Mouse (Mus musculus) fibroblast of lung, adult 2 months (primary cell): ENCODE data around the gene Nol3.
"Not testable (repeated sequence)": the region's sequence is repeated elsewhere in the genome, so short reads cannot be mapped to it uniquely, and the experiment has no call there.

Experiments used
- DNase-seq: peaks from one replicate; pipeline ENCODE4 v3.0.0-alpha.2; 2011; ENCODE audit warnings: low read depth

The Nol3 gene

DNA sequence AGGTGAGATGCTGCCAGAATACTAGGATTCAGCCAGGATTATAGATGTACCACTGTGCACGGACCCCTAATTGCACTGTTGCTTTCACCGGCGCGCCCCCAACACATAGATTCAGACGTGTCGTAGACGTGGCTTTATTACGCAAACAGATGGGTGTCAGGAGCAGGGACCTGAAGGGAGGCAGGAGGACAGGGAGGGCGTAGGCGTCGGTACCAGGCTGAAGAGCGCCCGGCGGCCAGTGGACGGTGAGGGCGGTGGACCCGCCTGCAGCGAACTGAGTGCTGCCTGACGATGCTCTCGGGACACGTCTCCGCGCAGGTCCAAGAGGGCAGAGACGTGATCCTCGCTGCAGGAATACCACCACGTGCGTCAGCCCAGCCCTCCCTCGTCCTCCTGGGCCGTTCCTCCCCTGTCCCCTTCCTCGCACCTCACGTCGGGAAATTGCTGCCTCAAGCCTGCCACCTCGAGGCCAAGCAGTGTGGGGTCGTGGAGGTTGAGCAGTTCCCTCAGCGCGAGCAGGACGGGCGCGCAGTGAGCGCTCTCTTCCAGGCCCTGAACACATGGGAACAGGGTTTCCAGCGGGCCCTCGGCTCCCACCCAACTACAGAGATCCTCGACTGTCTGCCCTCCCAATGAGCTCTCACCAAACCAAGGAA is 14.0 kb downstream of the Nol3 start, which contains the start of gene 4931428F04Rik:
TSS of gene 4931428F04Rik (minus strand) at position 60 of the 656 bp plus-strand sequence.
- DNase-seq: no peak

DNA sequence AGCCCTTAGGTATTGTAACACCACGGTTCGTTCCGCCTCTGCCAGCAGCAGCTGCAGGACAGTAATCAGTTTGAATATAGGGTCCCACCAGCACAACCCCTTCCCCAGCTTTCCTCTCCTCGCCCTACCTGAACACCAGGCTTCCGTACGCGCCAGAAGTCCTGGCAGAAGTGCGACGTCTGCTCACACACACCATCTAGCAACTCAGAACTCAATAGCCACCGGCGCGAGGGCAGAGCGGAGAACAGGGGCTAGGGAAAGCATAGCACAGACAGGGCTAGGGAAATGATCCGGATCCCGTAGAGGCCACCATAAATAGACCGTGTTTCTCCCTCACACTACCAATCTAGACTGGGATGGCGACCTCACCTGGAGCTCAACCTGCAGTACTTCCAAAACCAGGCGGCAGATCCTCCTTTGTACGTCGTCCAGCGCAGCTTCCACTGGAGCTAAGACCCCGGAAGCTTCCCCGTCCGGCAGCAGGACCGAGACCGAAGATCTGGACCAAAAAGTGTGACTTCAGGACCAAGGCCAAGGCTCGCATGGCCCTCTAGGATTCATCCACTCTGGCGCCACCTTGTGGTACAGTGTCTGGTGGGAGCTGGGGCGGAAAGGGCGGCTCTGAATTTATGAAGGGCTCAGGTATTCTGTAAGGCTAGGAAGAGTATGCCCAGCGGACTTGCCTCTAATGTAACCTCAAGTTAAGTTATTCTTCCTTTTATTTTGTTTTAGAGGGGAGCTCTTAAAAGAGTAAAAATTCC is 14.8 kb downstream of the Nol3 start:
- DNase-seq: no peak

DNA sequence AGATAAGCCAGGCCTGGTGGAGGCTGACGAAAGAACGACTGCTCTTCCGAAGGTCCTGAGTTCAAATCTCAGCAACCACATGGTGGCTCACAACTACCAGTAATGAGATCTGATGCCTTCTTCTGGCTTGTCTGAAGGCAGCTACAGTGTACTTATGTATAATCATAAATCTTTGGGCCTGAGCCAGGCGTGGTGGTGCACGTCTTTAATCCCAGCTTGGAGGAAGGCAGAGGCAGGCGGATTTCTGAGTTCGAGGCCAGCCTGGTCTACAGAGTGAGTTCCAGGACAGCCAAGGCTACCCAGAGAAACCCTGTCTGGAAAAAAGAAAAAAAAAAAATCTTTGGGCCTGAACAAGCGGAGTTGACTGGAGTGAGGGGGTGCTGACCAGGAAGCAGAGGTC is 15.4 kb downstream of the Nol3 start:
- not testable (repeated sequence) for DNase-seq

DNA sequence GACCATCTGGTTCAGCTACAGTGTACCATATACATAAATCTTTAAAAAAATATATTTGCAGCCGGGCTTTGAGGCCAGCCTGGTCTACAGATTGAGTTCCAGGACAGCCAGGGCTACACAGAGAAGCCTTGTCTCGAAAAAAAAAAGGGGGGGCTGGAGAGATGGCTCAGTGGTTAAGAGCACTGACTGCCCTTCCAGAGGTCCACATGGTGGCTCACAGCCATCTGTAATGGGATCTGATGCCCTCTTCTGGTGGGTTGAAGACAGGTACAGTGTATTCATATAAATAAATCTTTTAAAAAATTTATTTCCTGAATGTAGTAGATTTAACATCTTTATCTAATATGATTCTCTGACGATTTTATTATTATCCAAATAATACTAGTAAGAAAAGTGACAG is 15.9 kb downstream of the Nol3 start:
- not testable (repeated sequence) for DNase-seq

DNA sequence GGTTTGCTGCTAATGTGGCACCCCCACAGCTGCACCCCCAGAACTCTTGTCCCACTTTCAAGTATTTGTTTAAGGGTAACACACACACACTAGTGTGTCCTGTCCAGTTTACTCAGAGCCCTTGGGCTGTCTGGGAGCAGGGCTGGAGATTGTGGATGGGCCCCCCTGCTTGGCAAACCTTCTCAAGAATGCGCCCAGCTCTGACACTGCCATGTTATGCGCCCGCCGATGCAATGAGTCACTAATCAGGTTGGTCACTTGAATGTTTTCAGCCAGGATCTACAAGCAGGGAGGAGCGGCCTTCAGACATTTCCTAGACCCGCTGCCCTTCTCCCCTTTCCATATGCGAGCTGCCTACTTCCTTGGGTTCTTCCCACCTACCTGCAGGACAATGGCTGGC is 16.5 kb downstream of the Nol3 start:
- DNase-seq: no peak

DNA sequence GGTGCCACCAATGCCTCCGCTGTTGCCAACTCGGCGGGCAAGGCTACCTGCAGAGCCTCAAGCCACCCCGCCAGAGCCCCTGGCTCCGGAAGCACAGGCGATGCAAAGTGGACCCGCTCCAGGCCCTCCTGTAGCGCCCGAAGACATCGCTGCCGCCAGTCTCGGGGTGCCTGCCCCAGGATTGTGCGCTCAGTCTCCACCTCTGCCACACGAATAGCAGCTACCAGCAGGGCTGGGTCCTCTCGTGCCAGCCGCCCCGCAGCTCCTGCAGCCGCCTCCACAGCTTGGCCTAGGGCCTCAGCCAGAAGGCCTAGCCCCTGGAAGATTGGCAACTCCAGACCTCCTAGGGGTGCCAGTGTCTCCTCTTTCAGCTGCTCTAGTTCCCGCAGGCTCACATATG is 17.5 kb downstream of the Nol3 start:
- no peak for DNase-seq

DNA sequence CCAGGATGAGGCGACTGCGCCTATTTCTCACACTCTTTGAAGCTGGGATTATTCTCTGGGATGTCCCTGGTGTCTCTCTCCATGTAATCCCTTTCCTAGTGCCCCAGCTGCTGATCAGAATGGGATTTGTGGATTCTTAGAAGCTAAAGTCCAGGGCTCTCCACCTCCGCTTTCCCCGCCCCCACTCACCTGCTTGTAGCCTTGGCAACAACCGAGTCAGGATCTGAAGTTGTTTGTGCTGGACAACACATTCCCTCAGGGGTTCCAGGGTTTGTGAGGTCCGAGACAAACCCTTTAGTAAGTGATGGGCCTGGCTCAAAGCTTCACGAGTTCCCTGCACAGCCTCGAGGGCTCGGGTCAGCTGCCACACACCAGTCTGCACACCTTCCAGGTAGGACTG is 18.8 kb downstream of the Nol3 start:
- no peak for DNase-seq

DNA sequence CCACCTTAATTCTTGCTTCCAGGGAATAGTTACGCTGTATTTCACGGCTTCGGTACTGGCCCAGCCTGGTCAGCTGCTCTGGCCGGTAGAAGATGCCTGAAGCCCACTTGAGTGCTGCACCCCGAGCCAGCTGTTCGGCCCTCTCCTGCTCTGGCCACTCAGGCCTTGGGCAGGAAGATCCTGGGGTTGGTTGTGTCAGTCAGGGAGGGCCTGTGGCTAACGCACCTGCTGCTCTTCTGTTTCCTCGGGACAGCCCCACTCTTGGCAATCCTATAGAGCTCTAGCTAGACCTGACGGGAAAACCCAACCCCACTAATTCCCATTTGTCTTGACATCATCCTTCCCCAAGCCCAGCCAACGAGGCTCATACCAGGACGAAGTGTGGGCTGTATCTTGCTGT is 19.3 kb downstream of the Nol3 start:
- no peak for DNase-seq

DNA sequence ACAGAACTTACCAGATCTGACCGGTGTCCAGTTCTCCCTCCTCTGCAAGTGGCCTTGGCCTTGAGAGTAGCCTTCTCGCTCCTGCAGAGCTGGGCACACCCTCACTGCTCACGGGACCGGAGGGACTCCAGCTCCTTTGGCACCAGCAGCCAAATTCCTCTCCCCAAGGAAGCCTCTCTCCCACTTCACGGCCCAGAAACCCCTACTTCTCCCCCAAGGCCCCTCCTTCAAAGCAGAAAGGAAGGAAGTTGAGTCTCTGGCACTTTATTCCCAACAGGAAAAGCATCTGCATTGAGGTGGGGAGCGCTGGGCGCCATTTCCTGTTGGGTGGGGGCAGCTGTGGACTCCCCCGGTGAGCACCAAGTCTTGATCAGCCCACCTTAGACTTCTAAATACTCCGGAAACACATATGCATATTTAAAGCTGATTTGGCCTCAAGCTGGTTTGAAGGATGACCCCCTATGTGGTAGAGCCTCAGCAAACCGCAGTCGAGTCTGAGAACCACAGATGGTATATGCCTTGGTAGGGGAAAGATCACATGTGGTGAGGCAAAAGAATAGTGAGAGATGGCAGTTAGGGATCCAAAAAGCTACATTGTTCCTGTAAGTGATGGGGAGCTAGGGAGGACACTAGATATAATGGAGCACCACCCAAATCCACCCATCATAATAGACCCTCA is 20.1 kb downstream of the Nol3 start, which contains the start of gene Exoc3l:
TSS of gene Exoc3l (minus strand) at position 207 of the 679 bp plus-strand sequence.
- DNase-seq: no peak

DNA sequence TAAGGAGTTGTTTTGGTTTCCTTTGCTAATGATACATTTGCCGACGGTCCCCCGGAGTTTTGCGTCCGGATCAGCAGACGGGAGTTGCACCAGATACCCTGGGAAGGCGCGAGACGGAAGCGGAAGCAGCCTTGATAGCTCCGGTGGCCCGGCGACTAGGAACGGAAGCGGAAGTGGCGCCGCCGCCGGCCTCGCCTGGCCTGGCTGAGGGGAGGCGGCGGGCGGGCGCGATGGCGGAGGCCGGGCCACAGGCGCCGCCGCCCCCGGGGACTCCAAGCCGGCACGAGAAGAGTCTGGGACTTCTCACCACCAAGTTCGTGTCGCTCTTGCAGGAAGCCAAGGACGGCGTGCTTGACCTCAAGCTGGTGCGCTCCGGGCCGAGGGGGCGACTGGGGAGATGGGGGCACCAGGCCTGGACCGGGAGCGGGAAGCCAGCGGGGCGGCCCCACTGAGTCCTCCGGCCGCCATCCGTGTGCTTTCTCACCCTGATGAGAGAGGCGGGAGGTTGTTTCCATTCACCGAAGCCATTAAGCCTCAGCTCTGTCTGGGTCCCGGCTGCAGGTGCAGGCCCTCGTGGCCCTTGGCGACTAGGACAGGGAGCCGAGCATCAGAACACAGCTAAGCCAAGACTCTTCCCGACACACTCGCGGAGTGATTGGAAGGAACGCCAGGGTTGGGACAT is 21.7 kb downstream of the Nol3 start, which contains the start of gene E2f4:
TSS of gene E2f4 (plus strand) at position 153 of the 682 bp plus-strand sequence.
- DNase-seq: peak; percentile 73

DNA sequence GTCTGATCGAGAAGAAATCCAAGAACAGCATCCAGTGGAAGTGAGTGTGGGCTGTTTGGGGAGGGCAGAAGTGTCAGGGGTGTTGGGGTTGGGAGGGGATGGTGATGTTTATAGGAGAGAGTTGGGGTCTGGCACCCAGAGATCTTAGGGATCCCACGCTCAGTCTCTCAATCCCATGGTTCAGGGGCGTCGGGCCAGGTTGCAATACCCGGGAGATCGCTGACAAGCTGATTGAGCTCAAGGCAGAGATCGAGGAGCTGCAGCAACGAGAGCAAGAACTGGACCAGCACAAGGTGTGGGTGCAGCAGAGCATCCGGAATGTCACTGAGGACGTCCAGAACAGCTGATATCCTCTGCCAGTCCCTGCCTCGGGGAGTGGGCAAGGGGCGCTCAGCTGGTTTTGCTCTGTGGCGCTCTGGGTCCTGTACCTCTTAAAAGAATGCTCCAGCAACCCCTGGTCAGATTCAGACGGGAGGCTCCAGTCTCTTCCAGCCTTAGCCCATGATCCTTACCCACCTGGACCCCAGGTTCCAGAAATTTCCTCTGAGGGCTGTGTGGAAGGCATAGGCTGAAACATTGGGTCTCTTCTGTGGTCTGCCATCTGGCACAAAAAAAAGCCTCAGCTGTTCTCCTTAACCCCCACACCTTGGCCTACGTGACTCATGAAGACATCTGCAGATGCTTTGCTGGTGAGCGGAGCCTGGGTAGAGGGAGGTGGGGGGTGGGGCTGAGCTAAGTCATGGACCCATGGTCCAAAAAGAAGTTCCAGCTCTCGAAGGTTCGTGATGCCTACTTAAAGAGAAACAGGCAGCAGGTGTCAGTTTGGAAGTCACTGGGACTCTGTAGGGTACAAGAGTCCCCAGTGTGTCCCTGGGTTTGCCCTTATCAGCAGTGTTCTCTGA is 22.7 kb downstream of the Nol3 start:
- DNase-seq: no peak

DNA sequence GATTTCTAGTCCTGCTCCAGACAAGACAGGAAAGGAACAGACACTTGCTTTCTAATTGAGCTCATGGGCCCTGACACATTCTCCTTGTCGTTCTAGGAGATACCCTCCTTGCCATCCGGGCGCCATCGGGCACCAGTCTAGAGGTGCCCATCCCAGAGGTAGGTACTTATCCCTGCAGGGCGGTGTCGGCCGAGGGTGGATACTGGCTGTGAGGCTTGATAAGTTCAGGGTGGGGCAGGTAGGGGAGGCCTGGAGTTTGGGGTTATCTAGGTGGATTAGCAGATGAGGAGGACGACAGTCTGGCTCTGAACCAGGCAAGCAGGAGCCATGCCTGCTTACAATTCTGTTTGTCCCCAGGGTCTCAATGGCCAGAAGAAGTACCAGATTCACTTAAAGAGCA is 24.0 kb downstream of the Nol3 start:
- no peak for DNase-seq

DNA sequence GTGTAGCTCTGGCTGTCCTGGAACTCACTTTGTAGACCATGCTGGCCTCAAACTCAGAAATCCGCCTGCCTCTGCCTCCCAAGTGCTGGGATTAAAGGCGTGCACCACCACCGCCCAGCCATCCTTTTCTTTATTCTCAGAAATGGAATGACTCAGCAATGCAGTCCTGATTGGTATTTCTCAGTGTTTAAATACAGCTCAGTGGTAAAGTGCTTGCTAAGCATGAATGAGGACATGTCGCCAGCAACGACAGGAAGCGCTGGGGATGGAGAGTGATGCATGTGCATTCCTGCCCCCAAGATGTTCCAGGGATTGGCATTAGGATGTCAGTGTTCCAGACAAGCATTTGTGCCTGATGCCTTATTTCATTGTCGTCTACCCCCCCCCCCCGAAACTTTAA is 27.5 kb downstream of the Nol3 start:
- no peak for DNase-seq

DNA sequence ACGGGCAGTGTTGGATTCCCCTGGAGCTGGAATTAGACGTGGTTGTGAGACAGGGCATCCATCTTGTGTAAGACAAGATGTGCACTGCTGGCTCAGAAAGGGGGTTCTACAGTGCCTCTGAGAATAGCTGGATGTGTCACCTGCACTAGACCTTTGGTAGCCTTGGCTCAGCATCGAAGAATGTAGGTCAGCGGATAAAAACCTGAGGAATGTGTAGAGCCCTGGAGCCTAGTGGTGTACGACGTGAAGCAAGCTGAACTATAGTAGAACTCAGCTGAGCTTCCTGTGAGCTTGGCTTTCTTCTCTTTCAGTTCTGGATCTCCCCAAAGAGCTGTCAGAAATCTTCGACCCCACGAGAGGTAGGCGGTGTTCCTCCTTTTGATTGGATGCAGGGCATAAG is 27.9 kb downstream of the Nol3 start:
- no peak for DNase-seq

DNA sequence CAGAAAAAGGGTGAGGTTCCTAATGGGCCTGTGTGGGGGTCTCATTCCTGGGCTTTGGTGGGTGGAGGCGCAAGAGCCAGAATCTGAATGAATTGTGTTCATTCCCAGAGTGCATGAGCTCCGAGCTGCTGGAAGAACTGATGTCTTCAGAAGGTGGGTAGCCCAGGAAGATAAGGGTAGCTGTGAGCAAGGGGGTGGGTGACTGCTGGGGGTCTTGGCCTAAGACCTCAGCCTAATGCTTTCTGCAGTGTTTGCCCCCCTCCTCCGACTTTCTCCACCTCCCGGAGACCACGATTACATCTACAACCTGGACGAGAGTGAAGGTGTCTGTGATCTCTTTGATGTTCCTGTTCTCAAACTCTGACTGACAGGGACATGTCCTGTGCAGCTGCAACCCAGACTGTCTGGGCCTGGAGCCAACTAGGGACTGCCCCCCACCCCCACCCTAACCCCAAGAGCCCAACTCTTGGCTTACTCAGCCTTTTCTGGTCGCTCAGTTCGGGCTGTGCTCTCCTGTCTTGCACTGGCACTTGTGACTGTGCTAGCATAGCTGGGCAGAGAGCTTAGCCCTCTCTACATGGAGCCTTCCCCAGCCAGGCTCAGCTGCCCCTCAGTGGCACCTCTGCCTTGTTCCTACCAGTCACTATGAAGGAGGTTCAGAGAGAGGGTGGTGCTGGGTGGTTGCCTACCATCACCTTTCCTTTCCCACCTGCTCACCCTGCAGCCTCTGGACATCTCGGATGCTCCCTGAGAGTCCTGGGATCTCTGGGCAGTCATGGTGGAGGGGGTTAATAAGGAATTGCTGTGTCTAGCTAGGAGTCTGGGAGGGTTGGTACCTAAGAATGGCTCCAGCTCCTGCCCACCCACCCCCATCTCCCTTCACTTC is 28.6 kb downstream of the Nol3 start:
- DNase-seq: no peak

DNA sequence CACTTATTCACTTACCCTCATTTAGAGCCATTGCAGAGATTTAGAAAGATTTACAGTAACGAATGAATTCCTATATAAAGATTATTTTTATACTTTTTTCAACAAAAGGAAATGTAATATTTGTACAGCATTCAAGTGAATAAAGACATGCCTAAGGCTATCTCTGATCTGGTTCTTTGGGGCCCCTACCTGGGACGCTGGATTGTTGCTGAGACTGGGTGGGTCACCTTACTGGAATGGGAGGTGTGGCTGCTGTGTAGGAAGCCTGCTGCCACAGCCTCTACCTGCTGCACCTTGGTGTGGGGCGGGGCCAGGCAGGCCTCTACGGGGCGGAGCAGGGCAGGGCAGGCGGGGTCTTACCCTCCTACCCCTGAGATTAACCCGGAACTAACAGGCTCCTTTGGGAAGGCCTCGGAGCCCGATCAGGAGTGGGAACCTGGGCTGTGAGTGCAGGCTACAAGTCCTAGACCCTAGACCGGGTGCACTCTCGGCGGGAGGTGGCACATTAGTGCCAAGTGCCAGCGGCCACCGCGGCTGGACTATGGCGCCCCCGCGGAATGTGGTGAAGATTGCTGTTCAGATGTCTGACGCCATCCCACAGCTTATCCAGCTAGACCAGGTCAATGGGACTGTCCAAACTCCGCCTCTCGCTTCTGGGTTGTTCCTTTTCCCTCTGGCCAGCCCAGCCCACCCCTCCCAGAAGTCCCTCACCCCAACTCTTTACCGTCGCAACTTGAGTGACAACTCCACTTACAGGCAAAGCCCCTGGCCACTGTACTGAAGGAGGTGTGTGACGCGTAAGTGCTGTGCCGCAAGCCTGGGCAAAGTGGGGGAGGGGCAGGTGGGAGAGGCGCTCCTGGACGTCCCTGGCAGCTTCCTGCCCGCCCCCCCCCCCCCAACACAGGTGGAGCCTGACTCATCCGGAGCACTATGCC is 29.5 kb downstream of the Nol3 start, which contains the start of gene Elmo3:
TSS of gene Elmo3 (plus strand) at position 391 of the 935 bp plus-strand sequence.
- DNase-seq: no peak

DNA sequence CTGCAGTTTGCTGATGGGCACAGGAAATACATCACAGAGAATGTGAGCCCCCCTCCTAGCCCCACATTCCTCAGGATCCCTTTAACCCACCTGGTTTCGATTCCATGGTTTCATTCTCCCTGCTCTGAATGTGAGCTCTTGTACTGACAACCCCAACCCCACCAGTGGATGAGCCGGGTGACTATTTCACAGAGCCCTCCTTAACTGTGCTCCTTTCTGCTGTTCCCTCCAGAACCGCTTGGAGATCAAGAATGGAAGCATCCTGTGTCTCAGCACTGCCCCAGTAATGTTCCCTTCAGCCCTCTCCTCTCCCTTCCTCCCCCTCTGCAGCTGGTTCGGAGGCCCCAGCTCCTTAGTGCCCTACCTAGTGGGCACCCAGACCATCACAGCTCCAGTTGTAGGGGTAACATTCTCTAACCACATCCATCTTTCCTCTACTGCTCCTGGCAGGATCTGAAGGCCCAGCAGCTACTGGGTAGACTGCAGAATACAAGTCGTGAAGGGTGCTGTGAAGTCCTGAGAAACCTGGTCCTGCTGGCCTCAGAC is 30.3 kb downstream of the Nol3 start:
- no peak for DNase-seq

DNA sequence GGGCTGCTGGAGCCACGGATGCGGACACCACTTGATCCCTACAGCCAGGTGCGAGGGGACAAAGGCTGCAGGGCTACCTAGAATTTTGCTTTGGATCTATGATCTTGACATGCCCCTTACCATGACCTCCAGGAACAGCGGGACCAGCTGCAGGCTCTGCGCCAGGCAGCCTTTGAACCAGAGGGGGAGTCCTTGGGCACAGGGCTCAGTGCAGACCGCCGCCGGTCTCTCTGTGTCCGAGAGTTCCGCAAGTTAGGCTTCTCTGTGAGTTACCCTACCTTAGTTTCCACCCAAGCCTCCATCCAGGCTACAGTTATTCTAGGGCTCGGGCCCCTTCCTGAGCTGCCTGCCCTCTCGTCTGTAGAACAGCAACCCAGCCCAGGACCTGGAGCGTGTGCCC is 31.7 kb downstream of the Nol3 start:
- no peak for DNase-seq

DNA sequence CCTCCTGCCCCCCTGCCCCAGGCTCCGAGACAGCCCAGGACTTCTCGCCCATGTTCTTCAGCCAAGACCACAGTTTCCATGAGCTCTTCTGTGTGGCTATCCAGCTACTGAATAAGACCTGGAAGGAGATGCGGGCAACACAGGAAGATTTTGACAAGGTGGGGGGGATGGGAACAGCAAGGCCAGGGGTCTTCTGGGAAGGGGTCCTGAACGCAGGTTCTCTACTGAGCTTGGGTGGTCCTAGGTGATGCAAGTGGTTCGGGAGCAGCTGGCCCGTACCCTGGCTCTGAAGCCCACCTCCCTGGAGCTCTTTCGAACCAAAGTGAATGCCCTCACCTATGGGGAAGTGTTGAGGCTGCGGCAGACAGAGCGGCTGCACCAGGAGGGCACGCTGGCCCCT is 32.5 kb downstream of the Nol3 start:
- DNase-seq: no peak
